Mouse (Mus musculus) stomach, postnatal 0 days (tissue): ENCODE measurements around the gene Fam162a.

Source experiments
- CTCF ChIP-seq: IDR thresholded peaks from 2 replicates; pipeline ENCODE4 v1.5.1; 2016; ENCODE audit warnings: antibody characterized with exemption, low read depth, mild to moderate bottlenecking, moderate library complexity
- EP300 ChIP-seq: optimal IDR thresholded peaks from 2 replicates; pipeline ENCODE3; 2016; ENCODE audit warnings: antibody characterized with exemption

GRCm38 (mm10) chr16:36079916-36080315, 8.5 kb upstream of the Fam162a start:
- no peak for TF ChIP-seq CTCF
- no peak for TF ChIP-seq EP300
